Mouse (Mus musculus) olfactory bulb, adult 2 months (tissue): ENCODE results near the gene Adk. TPM values are rescaled to one million over a fixed set of nuclear protein-coding genes. Genes with fewer than 3 reads are reported as not detected.
A peak's percentile ranks its signal among the peaks of the same experiment; 100 is the strongest.

Source experiments
- H3K27ac ChIP-seq: fragments of 200-500 bp; 2 replicates; pipeline ENCODE4 v1.5.1; 2012; ENCODE audit warnings: low read depth, low read length; ENCODE audit not compliant: insufficient read depth
- H3K4me1 ChIP-seq: fragments of 200-500 bp; 2 replicates; pipeline ENCODE4 v1.6.1; 2012; ENCODE audit warnings: low read length; ENCODE audit not compliant: control insufficient read depth, insufficient read depth
- H3K4me3 ChIP-seq: fragments of 200-500 bp; 2 replicates; pipeline ENCODE4 v1.5.1; 2012; ENCODE audit warnings: mild to moderate bottlenecking, low read depth, low read length, moderate library complexity; ENCODE audit not compliant: insufficient read depth
- CTCF ChIP-seq: fragments of 200-500 bp; IDR thresholded peaks from 2 replicates; pipeline ENCODE4 v1.5.1; 2012; ENCODE audit warnings: low read depth, mild to moderate bottlenecking, low read length, moderate library complexity; ENCODE audit not compliant: insufficient read depth
- POLR2A ChIP-seq: fragments of 200-500 bp; IDR thresholded peaks from 2 replicates; pipeline ENCODE4 v1.6.1; 2012; ENCODE audit warnings: mild to moderate bottlenecking, low read depth, low read length, moderate library complexity; ENCODE audit not compliant: insufficient read depth
- WGBS: fragments of 180-500 bp; shearing (Covaris S2); methylation state at CpG from one replicate; pipeline ENCODE4 v1.1.7; 2018; 5-methylcytosine and 5-hydroxymethylcytosine counted together
- polyA plus RNA-seq: library from polyadenylated mRNA; stranded (reverse); fragments of >200 nt; gene quantifications from 2 replicates; pipeline ENCODE4 v1.2.4, GENCODE M21; 2012; ENCODE audit warnings: low replicate concordance; ENCODE audit not compliant: missing spikeins, insufficient read depth, insufficient read length

The Adk gene
- polyA plus RNA-seq, 1 experiment: not detected

DNA sequence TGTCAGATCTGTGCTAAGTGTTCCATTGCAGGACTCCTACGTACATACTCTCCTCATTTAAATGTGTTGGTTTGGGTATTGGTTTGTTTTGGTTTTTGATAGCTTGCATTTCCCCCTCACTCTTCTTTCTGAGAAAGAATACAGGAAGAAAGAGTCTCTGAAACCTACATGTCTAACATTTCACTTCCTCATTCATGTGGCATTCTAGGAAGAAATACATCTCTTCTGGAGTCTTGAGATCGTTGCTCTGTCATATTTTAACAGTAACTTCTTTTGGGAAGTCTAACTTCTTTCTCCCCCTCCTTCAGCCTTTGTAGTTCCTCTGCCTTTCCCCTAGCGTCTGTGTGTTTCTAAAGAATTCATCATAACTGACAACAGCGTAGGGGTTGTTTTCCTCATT, 247.4 kb downstream of the Adk start:
- H3K27ac ChIP-seq: no peak overlapping the region
- H3K4me3 ChIP-seq: no peak overlapping the region
- no peak for TF ChIP-seq CTCF
- TF ChIP-seq POLR2A: no peak
- peaks cover 1% of the 10 kb centered on the region; the same call in 1 of the 2 replicates for H3K4me1 ChIP-seq
- 90% methylated on average over 4 of the region's 4 CpGs for WGBS

DNA sequence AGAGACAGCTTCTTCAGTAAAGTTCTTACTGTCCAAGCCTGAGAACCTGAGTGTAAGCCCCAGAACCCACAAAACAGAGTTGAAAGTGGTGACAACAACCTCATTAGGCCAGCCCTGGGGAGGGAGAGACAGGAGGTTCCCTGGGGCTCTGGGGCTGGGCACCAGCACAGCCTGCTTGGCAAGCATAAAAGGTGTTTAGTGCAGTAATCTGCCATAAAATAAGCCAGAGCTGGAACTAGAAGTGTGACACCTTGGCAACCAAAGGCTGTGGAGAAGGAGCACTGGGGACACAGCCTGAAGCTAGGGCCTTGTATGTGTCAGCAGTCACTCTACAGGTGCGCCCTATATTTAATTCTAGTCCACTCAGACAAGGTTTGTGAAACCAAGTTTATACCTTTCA, 252.4 kb downstream of the Adk start:
- 100% methylated on average over 1 of the region's 1 CpGs for WGBS
- no peak overlapping the region for H3K4me3 ChIP-seq
- no peak overlapping the region for H3K27ac ChIP-seq

DNA sequence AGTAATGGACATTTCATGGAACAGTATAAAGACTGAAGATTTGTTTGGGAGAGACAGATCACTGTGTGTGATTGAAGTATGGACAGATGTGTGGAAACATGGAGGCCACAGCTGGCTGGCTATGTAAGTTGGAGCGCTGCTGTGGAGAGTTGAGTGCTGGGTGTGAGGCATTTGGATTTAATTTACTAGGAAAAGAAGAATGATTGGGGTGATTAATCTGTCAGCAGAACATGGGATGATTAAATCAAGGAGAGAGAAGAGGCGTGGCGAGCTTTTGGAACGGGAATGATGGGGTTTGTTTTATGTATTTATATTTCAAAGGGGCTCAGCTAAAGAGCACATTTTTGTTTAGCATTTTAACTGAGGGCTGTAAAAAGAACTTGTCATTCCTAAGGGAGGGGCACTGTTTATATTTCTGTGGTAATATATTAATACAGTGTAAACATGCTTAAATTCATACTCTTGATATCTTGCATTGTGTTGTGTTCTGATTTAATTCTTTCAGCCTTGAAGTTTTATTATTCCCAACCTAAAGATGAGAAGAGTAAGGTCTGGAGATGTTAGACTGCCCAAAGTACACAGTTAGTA, 256.1 kb downstream of the Adk start:
- WGBS: 62% methylated on average over 4 of the region's 4 CpGs
- Histone ChIP-seq H3K4me3 (no peak overlapping the region), H3K4me1 (peaks cover 16% of the 10 kb centered on the region), H3K27ac (no peak overlapping the region)
- TF ChIP-seq CTCF (no peak), POLR2A (no peak)

More for the DNA sequence above, 252.4 kb downstream of the Adk start:
- TF ChIP-seq CTCF (no peak), POLR2A (no peak)
- H3K4me1 ChIP-seq: peaks cover 12% of the 10 kb centered on the region

DNA sequence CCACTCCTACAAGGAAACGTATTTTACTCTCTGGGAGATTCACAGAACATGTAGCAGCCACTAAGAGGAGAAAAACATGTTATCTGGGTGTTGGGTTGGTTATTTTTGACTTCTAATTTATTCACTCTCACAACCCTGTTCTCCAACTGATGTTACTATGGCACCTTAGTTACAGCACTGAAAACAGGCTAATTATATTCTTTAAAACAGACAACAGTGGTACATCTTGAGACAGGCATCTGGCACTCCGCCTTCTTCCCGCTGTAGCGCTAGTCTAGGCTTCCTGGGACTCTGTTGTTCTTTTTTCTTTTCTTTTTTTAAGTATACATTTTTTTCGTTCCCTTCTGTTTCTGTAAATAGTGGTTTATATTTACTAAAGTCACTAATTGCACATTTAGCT, 258.2 kb downstream of the Adk start:
- WGBS: 27% methylated on average over 5 of the region's 5 CpGs
- peak overlapping the region; percentile 93 for H3K27ac ChIP-seq

DNA sequence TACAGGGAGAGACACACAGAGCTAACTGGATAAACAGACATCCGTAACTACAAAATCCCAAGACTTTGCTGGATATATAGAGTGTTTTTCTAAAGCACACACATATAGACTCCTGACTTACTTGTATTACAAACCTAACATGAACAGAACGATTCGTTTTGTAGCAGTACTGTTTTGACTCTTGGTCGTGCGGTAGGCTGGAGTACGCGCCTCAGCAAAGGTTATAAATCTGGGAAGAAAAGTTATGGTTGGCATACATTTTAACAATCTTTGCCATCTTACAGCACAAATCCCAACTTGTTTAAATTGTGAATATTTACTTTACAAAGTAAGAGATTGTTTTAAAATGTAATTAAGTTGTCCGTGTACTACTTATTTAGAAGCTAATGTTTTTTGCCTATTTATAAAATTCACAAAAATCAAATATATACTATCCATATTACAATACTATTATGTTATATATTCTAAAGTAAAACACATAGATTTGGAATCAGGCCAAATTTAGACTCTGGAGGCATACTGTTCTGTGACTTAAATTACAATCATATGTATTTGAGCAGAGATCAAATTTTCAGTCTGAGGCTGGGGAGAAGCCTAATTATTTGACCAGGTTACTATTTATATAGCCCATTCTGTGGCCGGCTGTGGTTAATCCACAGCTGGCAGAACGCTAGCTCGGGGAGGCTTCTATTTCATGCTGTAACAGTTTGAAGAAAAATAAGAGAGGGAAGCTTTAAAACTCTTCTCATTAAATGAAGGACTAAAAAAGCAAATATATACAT, 261.4 kb downstream of the Adk start:
- TF ChIP-seq CTCF (no peak), POLR2A (no peak)
- Histone ChIP-seq H3K27ac (no peak overlapping the region), H3K4me1 (peaks cover 11% of the 10 kb centered on the region), H3K4me3 (no peak overlapping the region)
- WGBS: 57% methylated on average over 11 of the region's 11 CpGs

More for the DNA sequence above, 258.2 kb downstream of the Adk start:
- Histone ChIP-seq H3K4me3 (no peak overlapping the region), H3K4me1 (peaks cover 13% of the 10 kb centered on the region)
- TF ChIP-seq CTCF: no peak
- TF ChIP-seq POLR2A: no peak

DNA sequence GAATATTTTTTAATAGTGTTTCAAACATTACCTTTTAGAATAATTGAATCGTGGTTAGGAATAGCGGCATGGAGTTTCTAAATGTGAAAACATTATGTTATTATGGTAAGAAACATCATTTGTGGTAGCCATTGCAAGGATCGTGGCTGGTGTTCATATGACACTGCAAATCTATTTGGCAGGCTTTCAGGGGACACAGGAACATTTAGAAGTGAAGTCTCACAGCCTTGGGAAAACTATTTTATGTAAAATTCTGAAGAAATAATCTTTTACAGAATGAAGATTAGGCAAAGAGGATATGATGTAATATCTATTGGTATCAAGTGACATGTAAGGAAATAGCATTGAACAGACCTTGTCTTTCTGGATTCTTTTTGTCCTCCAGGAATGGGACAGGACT, 262.1 kb downstream of the Adk start:
- Histone ChIP-seq H3K4me3 (no peak overlapping the region), H3K27ac (no peak overlapping the region), H3K4me1 (peaks cover 7% of the 10 kb centered on the region; the same call in 1 of the 2 replicates)
- no peak for TF ChIP-seq CTCF
- no peak for TF ChIP-seq POLR2A
- WGBS: 66% methylated on average over 3 of the region's 3 CpGs

DNA sequence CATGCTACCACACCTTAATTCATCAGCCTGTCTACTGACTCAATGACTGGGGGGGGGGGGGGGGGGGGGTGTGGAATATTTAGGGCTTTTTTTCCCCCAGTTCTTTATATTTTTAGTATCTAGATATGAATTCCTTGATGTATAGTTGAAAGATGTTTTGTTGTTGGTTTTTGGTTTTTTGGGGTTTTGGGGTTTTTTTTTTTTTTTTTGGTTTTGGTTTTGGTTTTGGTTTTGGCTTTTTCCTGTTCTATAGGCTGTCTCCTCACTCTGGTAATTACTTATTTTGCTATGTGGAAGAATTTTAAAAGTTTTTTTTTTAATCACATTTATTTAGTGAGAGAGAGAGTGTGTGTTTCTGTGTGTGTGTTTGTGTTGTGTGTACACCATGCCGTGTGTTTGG, 282.5 kb downstream of the Adk start:
- WGBS: 90% methylated on average over 1 of the region's 1 CpGs
- Histone ChIP-seq H3K4me1 (peaks cover 3% of the 10 kb centered on the region), H3K4me3 (no peak overlapping the region), H3K27ac (no peak overlapping the region)
- no peak for TF ChIP-seq CTCF

DNA sequence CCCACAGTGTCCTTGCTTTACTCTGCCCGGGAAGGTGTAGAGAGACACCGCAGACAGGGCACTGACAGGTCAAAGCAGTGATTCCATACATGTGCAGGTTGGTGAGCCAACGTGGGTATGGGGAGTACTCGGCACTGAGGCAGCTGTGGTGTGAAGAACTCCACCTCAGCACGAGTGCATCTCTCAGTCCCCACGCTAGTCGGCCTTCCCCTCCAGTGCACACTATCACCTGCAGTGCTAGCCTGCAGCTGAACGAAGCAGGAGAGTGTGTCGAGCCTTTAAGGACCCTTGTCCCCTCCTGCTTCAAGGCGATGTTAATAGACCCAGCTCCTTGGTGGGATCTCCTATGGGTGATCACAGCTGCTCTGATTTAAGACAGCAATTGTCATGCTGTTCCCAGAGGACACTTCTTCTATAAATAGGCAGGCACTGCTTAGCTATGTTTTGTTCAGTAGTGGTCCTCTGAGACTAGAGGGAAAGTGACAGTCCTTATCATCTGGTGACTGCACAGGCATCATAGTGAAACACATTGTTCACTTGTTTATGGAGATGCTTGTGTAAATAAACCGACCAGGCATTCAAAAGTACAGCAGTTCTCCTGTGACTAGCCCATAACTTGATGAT, 283.4 kb downstream of the Adk start:
- Histone ChIP-seq H3K4me1 (peaks cover 3% of the 10 kb centered on the region), H3K4me3 (no peak overlapping the region), H3K27ac (no peak overlapping the region)
- WGBS: 66% methylated on average over 11 of the region's 11 CpGs
- TF ChIP-seq POLR2A (no peak), CTCF (no peak)

DNA sequence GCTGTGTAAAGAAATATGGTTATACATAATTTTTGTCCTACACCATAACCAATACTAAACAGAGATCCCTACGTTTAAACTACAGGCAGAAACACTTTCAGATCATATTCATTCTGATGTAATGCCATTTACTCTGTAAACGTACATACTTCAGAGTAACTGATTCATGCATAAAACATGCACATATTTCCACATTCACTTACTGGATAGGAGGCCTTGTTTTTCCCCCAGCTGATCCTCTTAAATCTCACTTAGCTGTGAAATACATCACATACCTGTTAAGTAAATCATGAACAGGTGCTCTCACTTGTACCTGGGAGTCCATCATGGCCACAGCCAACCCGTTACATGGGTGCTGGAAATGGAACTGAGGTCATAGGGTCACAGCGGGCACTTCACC, 285.6 kb downstream of the Adk start:
- no peak overlapping the region for H3K4me3 ChIP-seq
- TF ChIP-seq CTCF (no peak), POLR2A (no peak)
- WGBS: 89% methylated on average over 4 of the region's 4 CpGs
- peaks cover 3% of the 10 kb centered on the region for H3K4me1 ChIP-seq
- no peak overlapping the region for H3K27ac ChIP-seq
